Mouse (Mus musculus): ENCODE measurements at regions not wholly inside any gene's neighbourhood (a gene's known extent, or its start where the extent isn't known, plus 50 kb on each side); places are given as distances from the start of the nearest gene placed in this dataset.
A peak's percentile ranks its signal among the peaks of the same experiment; 100 is the strongest.

- H3K4me3 ChIP-seq (ENCODE audit: control insufficient read depth in 1 of 2, insufficient read depth in 1 of 2, low read depth in 2 of 2, low read length in 2 of 2) = peak overlapping the region; percentile 51 to 66
- peaks cover 0 to 56% of the 10 kb centered on the region in 2 experiments; a peak in 2 of 4 replicates for H3K36me3 ChIP-seq (ENCODE audit: control insufficient read depth in 1 of 2, insufficient read depth in 2 of 2, low read length in 2 of 2)
- TF ChIP-seq ELF1 (IDR thresholded peaks at IDR 0.05; ENCODE audit: low read depth, low read length) = 0 out of 2 replicates have a peak, but pooled peaks have one; percentile 5
- peak; percentile 83 for TF ChIP-seq ETS1 (IDR thresholded peaks at IDR 0.05; ENCODE audit: low read depth, low read length)
- peak; percentile 37; the same call in 1 of the 2 replicates for TF ChIP-seq NELFE (IDR thresholded peaks at IDR 0.05; ENCODE audit: low read depth, low read length)
- no peak for TF ChIP-seq MAZ (IDR thresholded peaks at IDR 0.05; ENCODE audit: low read depth, low read length)
- TF ChIP-seq RCOR1 (IDR thresholded peaks at IDR 0.05; ENCODE audit: low read depth, low read length) = no peak
- peak in 1 of 2 experiments; percentile 19; a peak in 1 of 4 replicates for TF ChIP-seq EP300 (IDR thresholded peaks at IDR 0.05; ENCODE audit: low read depth in 1 of 2, low read length in 2 of 2)
- TF ChIP-seq MXI1 (IDR thresholded peaks at IDR 0.05; ENCODE audit: low read depth, low read length) = peak; percentile 57; the same call in 1 of the 2 replicates
- no peak for TF ChIP-seq E2F4 (IDR thresholded peaks at IDR 0.05; ENCODE audit: borderline replicate concordance, low read depth, low read length)
- TF ChIP-seq POLR2A (IDR thresholded peaks at IDR 0.05; ENCODE audit: control insufficient read depth in 1 of 2, insufficient read depth in 1 of 2, low read depth in 1 of 2, low read length in 2 of 2, poor library complexity in 1 of 2) = no peak
- TF ChIP-seq CHD1 (IDR thresholded peaks at IDR 0.05; ENCODE audit: low read depth, low read length) = no peak
- TF ChIP-seq POLR2AphosphoS2 (IDR thresholded peaks at IDR 0.05; ENCODE audit: low read length) = peak; percentile 23; the same call in 1 of the 2 replicates
- TF ChIP-seq MYC (IDR thresholded peaks at IDR 0.05; ENCODE audit: low read depth, low read length) = 0 out of 2 replicates have a peak, but pooled peaks have one; percentile 43
- TF ChIP-seq TCF12 (IDR thresholded peaks at IDR 0.05; ENCODE audit: low read depth, low read length) = no peak; the same call in 1 of the 2 replicates
- TF ChIP-seq KAT2A (conservative IDR thresholded peaks at IDR 0.05; ENCODE audit: low read depth, low read length) = no peak
- peak; percentile 67 for TF ChIP-seq SIN3A (IDR thresholded peaks at IDR 0.05; ENCODE audit: low read length)
- peaks cover 7 to 47% of the 10 kb centered on the region in 2 experiments for H3K4me1 ChIP-seq (ENCODE audit: control insufficient read depth in 1 of 2, insufficient read depth in 2 of 2, low read length in 2 of 2)
- no peaks in the 10 kb centered on the region for H3K9me3 ChIP-seq (replicated peaks; ENCODE audit: insufficient read depth, low read length)
- no peaks in the 10 kb centered on the region; the same call in 1 of the 2 replicates for H3K79me2 ChIP-seq (ENCODE audit: control insufficient read depth, insufficient read depth, low read length, poor library complexity)
- peak; percentile 81 for DNase-seq (ENCODE audit: low read depth, low spot score)
- no peaks in the 10 kb centered on the region for H3K27me3 ChIP-seq (ENCODE audit: control insufficient read depth in 1 of 2, insufficient read depth in 2 of 2, low read length in 2 of 2)
- peak overlapping the region; percentile 92 for H3K27ac ChIP-seq (ENCODE audit: control insufficient read depth, low read depth, low read length)
- peak overlapping the region; percentile 78 for H3K9ac ChIP-seq (ENCODE audit: control insufficient read depth, low read depth, low read length, poor library complexity, severe bottlenecking)
Observed at GRCm38 (mm10) chr5:96911550-96912253, 85.8 kb upstream of the Bmp2k start.

GRCm38 (mm10) chr5:96912254-96912635 lies 85.2 kb upstream of the Bmp2k start:
- Histone ChIP-seq H3K4me1 (ENCODE audit: control insufficient read depth in 1 of 2, insufficient read depth in 2 of 2, low read length in 2 of 2) (peaks cover 7 to 51% of the 10 kb centered on the region in 2 experiments), H3K27ac (ENCODE audit: control insufficient read depth, low read depth, low read length) (peak overlapping the region; percentile 92), H3K79me2 (ENCODE audit: control insufficient read depth, insufficient read depth, low read length, poor library complexity) (no peaks in the 10 kb centered on the region; the same call in 1 of the 2 replicates), H3K9ac (ENCODE audit: control insufficient read depth, low read depth, low read length, poor library complexity, severe bottlenecking) (peak overlapping the region; percentile 34), H3K27me3 (ENCODE audit: control insufficient read depth in 1 of 2, insufficient read depth in 2 of 2, low read length in 2 of 2) (no peaks in the 10 kb centered on the region), H3K4me3 (ENCODE audit: control insufficient read depth in 1 of 2, insufficient read depth in 1 of 2, low read depth in 2 of 2, low read length in 2 of 2) (peak overlapping the region; percentile 7 to 40; a peak in 3 of 4 replicates), H3K36me3 (ENCODE audit: control insufficient read depth in 1 of 2, insufficient read depth in 2 of 2, low read length in 2 of 2) (peaks cover 0 to 60% of the 10 kb centered on the region in 2 experiments; a peak in 2 of 4 replicates), H3K9me3 (replicated peaks; ENCODE audit: insufficient read depth, low read length) (no peaks in the 10 kb centered on the region)
- no peak for DNase-seq (ENCODE audit: low read depth, low spot score)
- TF ChIP-seq MAFK (IDR thresholded peaks at IDR 0.05; ENCODE audit: borderline replicate concordance, low read depth, low read length) (no peak), JUND (IDR thresholded peaks at IDR 0.05; ENCODE audit: low read depth, low read length) (0 out of 2 replicates have a peak, but pooled peaks have one; percentile 3), KAT2A (conservative IDR thresholded peaks at IDR 0.05; ENCODE audit: low read depth, low read length) (no peak), MEF2A (IDR thresholded peaks at IDR 0.05; ENCODE audit: extremely low read depth, insufficient replicate concordance, low read depth, low read length, poor library complexity, severe bottlenecking) (peak; percentile 81; the same call in 1 of the 2 replicates), GABPA (IDR thresholded peaks at IDR 0.05; ENCODE audit: low read depth, low read length) (no peak), ETS1 (IDR thresholded peaks at IDR 0.05; ENCODE audit: low read depth, low read length) (peak; percentile 45; the same call in 1 of the 2 replicates), RCOR1 (IDR thresholded peaks at IDR 0.05; ENCODE audit: low read depth, low read length) (no peak), CTCF (IDR thresholded peaks at IDR 0.05 in 2 of 3, conservative IDR thresholded peaks at IDR 0.05 in 1 of 3; ENCODE audit: control insufficient read depth in 1 of 3, insufficient read depth in 1 of 3, low read depth in 2 of 3, low read length in 3 of 3, poor library complexity in 1 of 3, severe bottlenecking in 1 of 3) (no peak)
